26 mouse cellular contexts compared by ENCODE assay signal in genomic region chr12:25210597-25210996, GRCm38 (mm10).
"Had no signal": no experiment of that assay in that cellular context is flagged by ENCODE, and none has a peak within 500 bp of the region (broad histone marks: within the 10 kb centered on the region; RNA-seq: fewer than 3 reads in every experiment).

No protein-coding gene starts in this region.

- H3K27me3 ChIP-seq: embryonic facial prominence, embryonic 12.5 days; embryonic facial prominence, embryonic 13.5 days; embryonic facial prominence, embryonic 15.5 days; forebrain, embryonic 12.5 days; forebrain, embryonic 13.5 days; forebrain, embryonic 15.5 days had no signal

- H3K36me3 ChIP-seq: embryonic facial prominence, embryonic 12.5 days; embryonic facial prominence, embryonic 13.5 days; embryonic facial prominence, embryonic 15.5 days; forebrain, embryonic 10.5 days; forebrain, embryonic 12.5 days; forebrain, embryonic 15.5 days; heart, embryonic 10.5 days had no signal

- H3K4me2 ChIP-seq: embryonic facial prominence, embryonic 12.5 days; embryonic facial prominence, embryonic 13.5 days; embryonic facial prominence, embryonic 15.5 days; forebrain, embryonic 12.5 days; forebrain, embryonic 13.5 days; forebrain, embryonic 15.5 days had no signal

- H3K4me3 ChIP-seq: embryonic facial prominence, embryonic 12.5 days; embryonic facial prominence, embryonic 13.5 days; embryonic facial prominence, embryonic 15.5 days; erythroblast, embryonic 14.5 days; forebrain, embryonic 10.5 days; forebrain, embryonic 12.5 days; forebrain, embryonic 13.5 days; forebrain, embryonic 15.5 days; gastrocnemius, adult 2 months; heart, adult 2 months; heart, embryonic 10.5 days had no signal

- H3K27ac ChIP-seq: embryonic facial prominence, embryonic 12.5 days; embryonic facial prominence, embryonic 13.5 days; embryonic facial prominence, embryonic 15.5 days; forebrain, embryonic 10.5 days; forebrain, embryonic 12.5 days; forebrain, embryonic 13.5 days; forebrain, embryonic 15.5 days; gastrocnemius, adult 2 months; heart, adult 2 months; heart, embryonic 10.5 days had no signal

- H3K9me3 ChIP-seq: embryonic facial prominence, embryonic 12.5 days; embryonic facial prominence, embryonic 13.5 days; embryonic facial prominence, embryonic 15.5 days; forebrain, embryonic 12.5 days; forebrain, embryonic 15.5 days; heart, embryonic 10.5 days had no signal

- DNase-seq: cerebellum, adult 9-10 months; cerebellum, adult 9-11 months; cerebellum, postnatal 10 days; cerebellum, postnatal 14 days; cerebellum, postnatal 25 days; cerebellum, postnatal 36 days; forebrain, postnatal 0 days; gastrocnemius, adult 2 months; gastrocnemius, postnatal 10 days; gastrocnemius, postnatal 14 days; gastrocnemius, postnatal 25 days; gastrocnemius, postnatal 36 days; heart, adult 11 months; heart, adult 18-20 months; heart, adult 2 months had no signal

- H3K4me1 ChIP-seq: forebrain, embryonic 12.5 days; forebrain, embryonic 13.5 days; forebrain, embryonic 15.5 days had no signal

- ATAC-seq: forebrain, embryonic 13.5 days; forebrain, embryonic 14.5 days; forebrain, embryonic 15.5 days; forebrain, embryonic 16.5 days; forebrain, postnatal 0 days had no signal

- H3K9ac ChIP-seq: embryonic facial prominence, embryonic 12.5 days; embryonic facial prominence, embryonic 13.5 days; embryonic facial prominence, embryonic 15.5 days; forebrain, embryonic 12.5 days; forebrain, embryonic 13.5 days; forebrain, embryonic 15.5 days; forebrain, postnatal 0 days had no signal
